Mouse (Mus musculus) layer of hippocampus, postnatal 10 days (tissue): ENCODE results near the gene Eefsec. TPM values are rescaled to one million over a fixed set of nuclear protein-coding genes. Genes with fewer than 3 reads are reported as not detected.

Source experiments
- DNase-seq, 2 experiments: peaks; one replicate each; pipeline ENCODE4 v3.0.0; 2021; ENCODE audit warnings: low spot score in 2 of 2
- total RNA-seq, 2 experiments: library from RNA; stranded (reverse); gene quantifications; 2 replicates each; pipeline ENCODE4 v1.2.3; 2021

Gene Eefsec
- total RNA-seq, 2 experiments from 2014 or later: 24.6 to 25.1 TPM

DNA sequence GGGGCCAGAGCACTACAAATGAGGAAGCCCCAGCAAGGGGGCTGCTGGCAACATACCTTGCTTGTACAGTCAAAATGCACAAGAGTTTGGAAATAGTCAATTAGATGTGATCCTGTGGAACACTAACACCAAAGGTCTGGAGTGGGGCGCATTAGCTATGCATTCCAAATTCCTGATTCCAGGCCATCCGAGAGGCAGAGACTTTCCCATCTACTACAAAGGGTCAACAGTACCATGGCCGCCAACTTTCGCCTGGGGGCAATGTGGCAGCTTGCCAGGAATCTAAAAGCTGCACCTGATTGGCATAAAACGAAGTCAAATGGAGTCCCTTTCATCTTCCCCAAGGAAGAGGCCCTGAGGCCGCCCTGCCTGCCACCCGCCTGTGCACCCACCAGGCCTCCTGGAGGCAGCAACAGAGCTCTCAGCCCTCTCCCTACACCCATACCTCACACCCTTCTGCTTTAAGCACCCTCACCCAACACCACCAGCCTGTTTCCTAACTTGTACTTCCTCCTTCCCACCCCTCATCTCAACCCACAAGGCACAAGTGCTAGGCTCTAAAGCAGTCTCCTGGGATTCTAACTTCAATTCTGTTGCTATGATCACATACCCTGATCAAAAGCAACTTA lies 30.1 kb downstream of the Eefsec start:
- DNase-seq: peak in 1 of 2 experiments; percentile 33

GRCm38 (mm10) chr6:88412604-88413003 lies 33.7 kb downstream of the Eefsec start:
- no peak for DNase-seq

DNA sequence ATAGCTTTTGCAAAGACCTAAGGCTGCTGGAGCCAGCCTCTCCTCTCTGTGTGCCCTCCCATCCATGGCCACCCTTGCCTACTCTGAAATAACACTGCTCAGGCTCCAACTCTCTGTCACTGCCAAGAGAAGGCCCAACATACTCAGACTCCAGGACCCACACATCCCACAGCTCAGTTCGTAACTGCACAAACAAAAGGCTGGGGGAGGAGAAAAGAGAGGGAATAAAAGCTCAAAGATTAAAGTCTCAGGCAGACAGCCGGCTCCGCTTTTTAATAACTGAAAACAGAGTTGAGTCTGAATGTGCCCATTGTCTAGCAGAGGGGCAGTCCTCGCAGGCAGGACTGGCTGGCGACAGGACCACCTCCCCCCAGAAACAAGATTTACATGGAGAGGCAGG lies 36.8 kb downstream of the Eefsec start:
- DNase-seq: no peak

GRCm38 (mm10) chr6:88400451-88400850 lies 45.9 kb downstream of the Eefsec start:
- DNase-seq: no peak

- DNase-seq: no peak
Observed at GRCm38 (mm10) chr6:88397985-88398384, 48.4 kb downstream of the Eefsec start.

DNA sequence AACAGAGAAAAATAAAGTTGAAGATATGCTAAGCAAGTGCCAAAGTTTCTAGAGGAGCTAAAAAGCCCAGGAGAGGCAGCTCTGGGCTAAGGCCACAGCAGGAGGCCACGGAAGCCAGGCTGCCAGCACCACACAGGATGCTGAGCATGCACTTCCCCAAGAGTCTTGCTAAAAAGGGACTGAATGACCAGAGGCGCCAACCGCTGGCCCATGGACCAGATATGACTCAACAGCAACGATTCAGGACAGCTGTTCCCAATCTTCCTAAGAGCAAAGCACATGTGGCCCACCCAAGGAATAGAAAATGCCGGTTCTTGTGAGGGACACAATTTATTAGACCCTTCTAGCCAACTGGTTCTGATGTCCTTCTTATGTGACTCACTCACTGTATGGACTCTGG lies 57.4 kb downstream of the Eefsec start:
- no peak for DNase-seq

- DNase-seq: no peak
Observed at GRCm38 (mm10) chr6:88387836-88388724, 58.3 kb downstream of the Eefsec start.

GRCm38 (mm10) chr6:88384420-88385053 lies 61.8 kb downstream of the Eefsec start:
- no peak for DNase-seq

GRCm38 (mm10) chr6:88383734-88384133 lies 62.6 kb downstream of the Eefsec start:
- DNase-seq: no peak

DNA sequence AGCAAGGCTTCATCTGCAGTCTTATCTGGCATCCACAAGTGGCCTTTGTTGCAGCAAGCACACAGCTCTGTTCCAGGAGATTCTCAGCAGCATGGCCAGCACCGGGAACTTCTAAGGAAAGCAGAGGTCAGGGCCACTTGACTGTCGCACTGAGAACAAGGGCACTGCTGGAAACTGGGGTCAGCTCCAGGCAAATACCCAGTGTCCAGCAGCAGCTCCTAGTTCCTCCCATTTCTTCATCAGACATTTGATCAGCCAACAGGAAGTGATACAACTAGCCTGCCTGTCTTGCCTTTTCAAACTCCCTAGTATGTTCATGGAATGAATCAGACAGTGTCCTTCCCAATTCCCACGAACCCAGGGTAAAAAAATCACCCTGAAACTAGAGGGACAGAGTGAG lies 66.6 kb downstream of the Eefsec start:
- DNase-seq: no peak

- no peak for DNase-seq
Observed at GRCm38 (mm10) chr6:88378829-88379228, 67.5 kb downstream of the Eefsec start.

DNA sequence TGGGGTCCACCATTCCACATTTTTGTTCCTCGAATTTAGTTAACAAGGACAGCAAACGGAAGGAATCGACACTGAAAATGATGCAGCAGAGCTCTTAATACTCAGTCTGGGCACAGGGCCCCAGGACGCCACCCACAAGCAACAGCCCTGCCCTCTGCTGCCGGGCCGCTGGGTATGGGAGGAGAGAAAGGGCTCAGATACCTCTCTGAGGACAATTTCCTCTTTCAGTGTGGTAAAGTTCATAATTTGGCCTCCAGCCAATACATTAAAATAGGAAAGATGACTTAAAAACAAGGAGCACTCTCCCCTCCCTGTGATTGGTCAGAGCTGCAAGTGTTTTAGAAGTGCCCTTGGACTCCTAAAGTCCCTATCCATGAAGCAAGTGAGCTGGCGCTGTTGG lies 72.1 kb downstream of the Eefsec start:
- DNase-seq: no peak

- DNase-seq: no peak
Observed at GRCm38 (mm10) chr6:88369851-88370635, 76.3 kb downstream of the Eefsec start.

GRCm38 (mm10) chr6:88363475-88364012 lies 82.8 kb downstream of the Eefsec start:
- no peak for DNase-seq

- no peak for DNase-seq
Observed at GRCm38 (mm10) chr6:88361096-88361495, 85.2 kb downstream of the Eefsec start.

DNA sequence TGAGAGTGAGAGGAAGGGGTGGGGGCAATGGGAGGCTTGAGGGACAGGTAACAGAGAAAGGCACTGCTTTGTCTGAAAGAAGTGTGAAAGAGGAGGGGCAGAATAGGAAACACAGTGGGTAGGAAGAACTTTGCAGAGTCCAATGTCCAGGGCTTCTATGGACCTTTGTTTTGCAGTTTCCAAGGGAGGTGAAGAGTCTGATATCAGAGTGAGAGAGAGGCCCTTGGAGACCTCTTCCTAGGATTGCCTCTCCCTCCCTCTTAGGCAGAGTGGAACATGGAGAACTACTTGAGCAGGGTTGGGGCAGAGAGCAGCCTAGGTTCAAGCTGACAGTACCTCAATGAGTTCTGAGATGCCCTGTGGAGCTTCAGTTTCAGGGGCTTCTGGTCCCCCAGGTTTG lies 88.1 kb downstream of the Eefsec start:
- DNase-seq: no peak

DNA sequence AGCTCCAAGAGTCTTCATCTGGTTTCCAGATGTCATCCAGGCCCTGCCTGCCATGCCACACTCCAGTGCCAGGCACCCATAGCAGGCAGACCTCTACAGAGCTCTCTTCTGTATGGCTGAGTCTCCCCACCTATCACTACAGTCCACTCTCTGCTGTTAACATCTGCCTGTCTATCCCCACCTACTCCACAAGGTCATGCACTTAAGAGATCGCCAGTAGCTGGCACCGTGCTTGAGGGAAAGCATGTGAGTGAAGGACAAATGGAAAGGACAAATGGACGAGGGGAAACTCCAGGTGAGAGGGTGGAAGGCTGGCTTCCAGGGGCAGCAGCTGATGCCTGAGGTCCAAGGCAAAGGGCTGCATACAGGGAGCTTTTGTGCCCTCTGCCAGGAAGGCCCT lies 90.5 kb downstream of the Eefsec start:
- no peak for DNase-seq

GRCm38 (mm10) chr6:88352541-88352940 lies 93.8 kb downstream of the Eefsec start:
- DNase-seq: no peak

DNA sequence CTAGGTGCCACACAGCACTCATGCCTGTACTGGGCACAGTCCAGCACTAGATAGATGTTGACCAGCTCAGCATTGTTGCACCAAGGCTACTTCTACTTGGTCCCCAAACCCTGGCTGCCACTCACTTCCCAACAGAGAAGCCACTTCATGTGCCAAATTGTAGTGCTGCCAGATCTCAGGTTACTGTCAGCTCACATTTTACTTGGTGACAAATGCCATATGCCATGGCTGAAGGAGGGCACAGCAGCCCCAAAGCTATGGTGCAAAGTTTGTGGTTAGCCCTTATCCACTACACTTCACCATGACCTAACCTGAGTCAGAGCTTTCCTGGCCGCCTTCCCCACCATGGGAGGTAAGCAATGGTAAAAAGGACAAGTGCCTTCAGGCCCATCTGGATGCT lies 99.6 kb downstream of the Eefsec start:
- DNase-seq: no peak

- DNase-seq: no peak
Observed at GRCm38 (mm10) chr6:88345311-88345710, 101.0 kb downstream of the Eefsec start.
